Mouse (Mus musculus): ENCODE data around the gene Edc4. TPM values are rescaled to one million over a fixed set of nuclear protein-coding genes. Genes with fewer than 3 reads are reported as not detected.

The Edc4 gene
- total RNA-seq, 2 experiments from 2014 or later, result 59.2 to 68.2 TPM

DNA sequence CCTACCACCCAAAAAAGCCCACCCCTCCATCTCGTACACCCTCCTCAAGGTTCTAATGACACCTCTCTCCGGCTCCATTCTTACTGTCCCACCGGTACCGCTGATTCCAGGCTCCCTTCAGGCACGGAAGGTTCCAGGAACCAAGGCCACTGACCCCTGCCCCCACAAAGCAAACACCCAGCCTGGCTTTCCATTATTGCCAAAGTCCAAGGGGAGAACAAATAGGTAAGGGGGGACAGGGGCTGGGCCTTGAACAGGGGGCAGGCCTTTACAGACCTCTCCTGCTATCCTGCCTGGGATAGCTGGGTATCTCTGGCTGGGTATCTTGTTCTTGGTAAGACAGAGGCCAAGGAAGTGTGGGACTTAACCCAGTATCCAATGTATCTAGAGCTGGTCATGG lies 61.9 kb downstream of the Edc4 start:
- DNase-seq, result no peak

- peak; percentile 57 to 64 for DNase-seq
Measured at GRCm38 (mm10) chr8:105943321-105943739, 62.6 kb downstream of the Edc4 start, which contains the start of gene Lcat. TSS of gene Lcat (minus strand) at chr8:105943382.

Other genes starting within 250 kb of the Edc4 start
- gene Ctcf, start 244.3 kb upstream of the Edc4 start, total RNA-seq (2021), result 10 to 100 TPM; 73.6 to 80.1 TPM
- gene Agrp, start 243.5 kb upstream of the Edc4 start, total RNA-seq (2021), result not detected
- gene Carmil2, start 194.6 kb upstream of the Edc4 start, total RNA-seq (2021), result 10 to 100 TPM; 69.3 to 72.7 TPM
- 10 to 100 TPM; 37.1 to 38.7 TPM for gene Acd, start 179.8 kb upstream of the Edc4 start, total RNA-seq (2021)
- gene Pard6a, start 179.7 kb upstream of the Edc4 start, total RNA-seq (2021), result 10 to 100 TPM; 29.1 to 36.3 TPM
- gene 4933405L10Rik, start 173.2 kb upstream of the Edc4 start, total RNA-seq (2021), result not detected
- gene Enkd1, start 172.7 kb upstream of the Edc4 start, total RNA-seq (2021), result 1 to 10 TPM; 9.0 to 9.4 TPM
- 10 to 100 TPM; 21.9 to 22.5 TPM for gene Gfod2, start 122.2 kb upstream of the Edc4 start, total RNA-seq (2021)
- gene Ranbp10, start 53.5 kb upstream of the Edc4 start, total RNA-seq (2021), result 10 to 100 TPM; 24.4 to 27.6 TPM
- under 1 TPM in 1 of 2 experiments, not detected in 1; 0.22 TPM for gene Tsnaxip1, start 53.1 kb upstream of the Edc4 start, total RNA-seq (2021)
- 10 to 100 TPM; 14.2 to 15.2 TPM for gene Cenpt, start 27.6 kb upstream of the Edc4 start, total RNA-seq (2021)
- 10 to 100 TPM; 42.2 to 42.3 TPM for gene Thap11, start 25.7 kb upstream of the Edc4 start, total RNA-seq (2021)
- gene Nutf2, start 20.3 kb upstream of the Edc4 start, total RNA-seq (2021), result 10 to 100 TPM; 27.6 to 36.3 TPM
- gene Nrn1l, start 12.7 kb downstream of the Edc4 start, total RNA-seq (2021), result 1 to 10 TPM in 1 of 2 experiments, under 1 TPM in 1; 1.00 to 3.0 TPM
- 1 to 10 TPM; 7.7 to 8.3 TPM for gene Pskh1, start 19.6 kb downstream of the Edc4 start, total RNA-seq (2021)
- gene Ctrl, start 53.0 kb downstream of the Edc4 start, total RNA-seq (2021), result 1 to 10 TPM; 1.6 TPM
- gene Psmb10, start 57.6 kb downstream of the Edc4 start, total RNA-seq (2021), result 10 to 100 TPM; 57.0 to 69.0 TPM
- 10 to 100 TPM; 41.7 to 45.8 TPM for gene Lcat, start 62.5 kb downstream of the Edc4 start, total RNA-seq (2021)
- gene Slc12a4, start 85.2 kb downstream of the Edc4 start, total RNA-seq (2021), result 10 to 100 TPM; 20.5 to 20.7 TPM
- not detected for gene Dpep3, start 98.5 kb downstream of the Edc4 start, total RNA-seq (2021)
- gene Dus2, start 110.5 kb downstream of the Edc4 start, total RNA-seq (2021), result 10 to 100 TPM; 18.9 to 22.6 TPM
- gene Dpep2nb, start 125.1 kb downstream of the Edc4 start, total RNA-seq (2021), result under 1 TPM in 1 of 2 experiments, not detected in 1; 0.32 TPM
- gene Ddx28, start 131.0 kb downstream of the Edc4 start, total RNA-seq (2021), result 10 to 100 TPM; 11.5 to 14.6 TPM
- 10 to 100 TPM; 11.1 to 11.9 TPM for gene Nfatc3, start 178.0 kb downstream of the Edc4 start, total RNA-seq (2021)